Mouse (Mus musculus): ENCODE data around the gene Wdr62. TPM values are rescaled to one million over a fixed set of nuclear protein-coding genes. Genes with fewer than 3 reads are reported as not detected.

Gene Wdr62
- polyA plus RNA-seq, 1 experiment from 2014 or later: 3.1 TPM

- ATAC-seq (no peak), DNase-seq (no peak)
- H3K4me1 ChIP-seq (ENCODE audit: insufficient read depth): peaks cover 6% of the 10 kb centered on the region
- no peaks in the 10 kb centered on the region for H3K9me3 ChIP-seq (ENCODE audit: low read length)
- no peak overlapping the region for H3K9ac ChIP-seq (replicated peaks)
- H3K36me3 ChIP-seq (replicated peaks; ENCODE audit: insufficient read depth, low read length): no peaks in the 10 kb centered on the region
- H3K4me2 ChIP-seq (ENCODE audit: low read depth, low read length): peak overlapping the region; percentile 62; the same call in 1 of the 2 replicates
- TF ChIP-seq EP300 (IDR thresholded peaks at IDR 0.05; ENCODE audit: low read depth) (no peak), CTCF (IDR thresholded peaks at IDR 0.05; ENCODE audit: low read depth) (no peak)
- H3K27ac ChIP-seq (ENCODE audit: low read depth): no peak overlapping the region
- 54% methylated on average over 13 of the region's 13 CpGs for WGBS (ENCODE audit: insufficient replicate concordance)
- H3K27me3 ChIP-seq (ENCODE audit: insufficient read depth, low read length): no peaks in the 10 kb centered on the region
- H3K4me3 ChIP-seq (ENCODE audit: low read depth, low read length): no peak overlapping the region
Measured at GRCm38 (mm10) chr7:30315559-30316529, 35.6 kb upstream of the Wdr62 start.

GRCm38 (mm10) chr7:30314721-30315155 is 34.5 kb upstream of the Wdr62 start, which contains the start of gene Syne4:
Gene Syne4 (plus strand): TSS chr7:30314807.
- DNase-seq (no peak), ATAC-seq (no peak)
- Histone ChIP-seq H3K4me3 (ENCODE audit: low read depth, low read length) (peak within 1 kb of the TSS; percentile 41), H3K27me3 (ENCODE audit: insufficient read depth, low read length) (no peaks in the 10 kb centered on the region), H3K4me2 (ENCODE audit: low read depth, low read length) (peak within 1 kb of the TSS; percentile 62), H3K9ac (replicated peaks) (peak within 1 kb of the TSS; percentile 53; the same call in 1 of the 2 replicates), H3K27ac (ENCODE audit: low read depth) (peak within 1 kb of the TSS; percentile 84), H3K9me3 (ENCODE audit: low read length) (no peaks in the 10 kb centered on the region), H3K4me1 (ENCODE audit: insufficient read depth) (peaks cover 3% of the 10 kb centered on the region; the same call in 1 of the 2 replicates), H3K36me3 (replicated peaks; ENCODE audit: insufficient read depth, low read length) (no peaks in the 10 kb centered on the region)
- WGBS (ENCODE audit: insufficient replicate concordance): 10% methylated on average over 8 of the region's 9 CpGs
- no peak for TF ChIP-seq EP300 (IDR thresholded peaks at IDR 0.05; ENCODE audit: low read depth)
- no peak for TF ChIP-seq CTCF (IDR thresholded peaks at IDR 0.05; ENCODE audit: low read depth)

- 61% methylated on average over 27 of the region's 27 CpGs for WGBS (ENCODE audit: insufficient replicate concordance)
- Histone ChIP-seq H3K27ac (ENCODE audit: low read depth) (peak overlapping the region; percentile 84), H3K4me2 (ENCODE audit: low read depth, low read length) (peak overlapping the region; percentile 62), H3K27me3 (ENCODE audit: insufficient read depth, low read length) (no peaks in the 10 kb centered on the region), H3K4me1 (ENCODE audit: insufficient read depth) (peaks cover 11% of the 10 kb centered on the region), H3K9me3 (ENCODE audit: low read length) (no peaks in the 10 kb centered on the region), H3K4me3 (ENCODE audit: low read depth, low read length) (peak overlapping the region; percentile 41), H3K9ac (replicated peaks) (peak overlapping the region; percentile 53; the same call in 1 of the 2 replicates), H3K36me3 (replicated peaks; ENCODE audit: insufficient read depth, low read length) (no peaks in the 10 kb centered on the region)
- DNase-seq: peak; percentile 58
- TF ChIP-seq EP300 (IDR thresholded peaks at IDR 0.05; ENCODE audit: low read depth) (no peak), CTCF (IDR thresholded peaks at IDR 0.05; ENCODE audit: low read depth) (no peak)
- ATAC-seq: peak; percentile 81
Measured at GRCm38 (mm10) chr7:30313666-30314320, 33.6 kb upstream of the Wdr62 start.

- WGBS (ENCODE audit: insufficient replicate concordance): 80% methylated on average over 12 of the region's 12 CpGs
- no peaks in the 10 kb centered on the region for H3K27me3 ChIP-seq (ENCODE audit: insufficient read depth, low read length)
- no peak overlapping the region for H3K4me2 ChIP-seq (ENCODE audit: low read depth, low read length)
Measured at GRCm38 (mm10) chr7:30310136-30310535, 29.9 kb upstream of the Wdr62 start.

GRCm38 (mm10) chr7:30309395-30310129 is 29.3 kb upstream of the Wdr62 start:
- Histone ChIP-seq H3K27ac (ENCODE audit: low read depth) (no peak overlapping the region), H3K36me3 (replicated peaks; ENCODE audit: insufficient read depth, low read length) (no peaks in the 10 kb centered on the region), H3K4me3 (ENCODE audit: low read depth, low read length) (peak overlapping the region; percentile 49), H3K4me1 (ENCODE audit: insufficient read depth) (peaks cover 16% of the 10 kb centered on the region), H3K4me2 (ENCODE audit: low read depth, low read length) (peak overlapping the region; percentile 91), H3K9ac (replicated peaks) (peak overlapping the region; percentile 62), H3K27me3 (ENCODE audit: insufficient read depth, low read length) (no peaks in the 10 kb centered on the region), H3K9me3 (ENCODE audit: low read length) (no peaks in the 10 kb centered on the region)
- ATAC-seq: no peak
- DNase-seq: no peak
- TF ChIP-seq EP300 (IDR thresholded peaks at IDR 0.05; ENCODE audit: low read depth) (no peak), CTCF (IDR thresholded peaks at IDR 0.05; ENCODE audit: low read depth) (no peak)
- WGBS (ENCODE audit: insufficient replicate concordance): 55% methylated on average over 15 of the region's 15 CpGs

More at GRCm38 (mm10) chr7:30310136-30310535, 29.9 kb upstream of the Wdr62 start:
- H3K9me3 ChIP-seq (ENCODE audit: low read length): no peaks in the 10 kb centered on the region
- no peak overlapping the region for H3K27ac ChIP-seq (ENCODE audit: low read depth)
- no peak for DNase-seq
- ATAC-seq: no peak
- no peak overlapping the region for H3K9ac ChIP-seq (replicated peaks)
- no peak overlapping the region for H3K4me3 ChIP-seq (ENCODE audit: low read depth, low read length)
- TF ChIP-seq EP300 (IDR thresholded peaks at IDR 0.05; ENCODE audit: low read depth) (no peak), CTCF (IDR thresholded peaks at IDR 0.05; ENCODE audit: low read depth) (no peak)
- H3K4me1 ChIP-seq (ENCODE audit: insufficient read depth): peaks cover 16% of the 10 kb centered on the region
- no peaks in the 10 kb centered on the region for H3K36me3 ChIP-seq (replicated peaks; ENCODE audit: insufficient read depth, low read length)
